Mouse (Mus musculus) C2C12 (cell line): ENCODE data around the gene Lyrm1.

Experiments
- CTCF ChIP-seq: IDR thresholded peaks from one replicate; pipeline ENCODE4 v1.5.1; 2011; ENCODE audit not compliant: control insufficient read depth, insufficient read depth, insufficient read length
- MYOG ChIP-seq: IDR thresholded peaks from one replicate; pipeline ENCODE4 v1.6.1; 2011; ENCODE audit not compliant: control insufficient read depth, insufficient read length; ENCODE audit errors: extremely low read depth
- USF1 ChIP-seq: IDR thresholded peaks from one replicate; pipeline ENCODE4 v1.6.1; 2011; ENCODE audit warnings: low read depth, mild to moderate bottlenecking, control low read depth, moderate library complexity

- no peak for TF ChIP-seq USF1
- TF ChIP-seq CTCF, result no peak
- TF ChIP-seq MYOG, result no peak
These were observed 2.9 kb upstream of the Lyrm1 start for GRCm38 (mm10) chr7:119892742-119893141.
